Mouse (Mus musculus) B cell, adult 2 months (primary cell): ENCODE results near the gene Gm884.
"Not testable (repeated sequence)": the region's sequence is repeated elsewhere in the genome, so short reads cannot be mapped to it uniquely, and the experiment has no call there.

Experiments
- DNase-seq, 2 experiments: peaks; one replicate each; pipeline ENCODE4 v3.0.0; 2022

Gene Gm884

GRCm38 (mm10) chr11:103627453-103627852 lies 6.5 kb upstream of the Gm884 start:
- DNase-seq = no peak

GRCm38 (mm10) chr11:103610772-103611171 lies 10.2 kb downstream of the Gm884 start:
- no peak for DNase-seq

GRCm38 (mm10) chr11:103606611-103607010 lies 14.3 kb downstream of the Gm884 start:
- DNase-seq = no peak

- DNase-seq = no peak
Measured at GRCm38 (mm10) chr11:103578339-103578738, 42.6 kb downstream of the Gm884 start.

- DNase-seq = peak; percentile 26 to 41
Measured at GRCm38 (mm10) chr11:103556021-103556420, 64.9 kb downstream of the Gm884 start.

- not testable (repeated sequence) for DNase-seq
Measured at GRCm38 (mm10) chr11:103534973-103535372, 86.0 kb downstream of the Gm884 start.

- DNase-seq = no peak
Measured at GRCm38 (mm10) chr11:103512111-103512510, 108.8 kb downstream of the Gm884 start.

- DNase-seq = no peak
Measured at GRCm38 (mm10) chr11:103504497-103504896, 116.4 kb downstream of the Gm884 start, which contains the start of gene Lrrc37a. Gene Lrrc37a, minus strand, starts transcription at chr11:103504597.
